Mouse (Mus musculus): ENCODE measurements around the gene Dpf2. TPM values are rescaled to one million over a fixed set of nuclear protein-coding genes. Genes with fewer than 3 reads are reported as not detected.

The Dpf2 gene
- polyA plus RNA-seq, 1 experiment = 71.5 TPM

- no peak for TF ChIP-seq POLR2A (IDR thresholded peaks at IDR 0.05; ENCODE audit: low read depth, low read length)
- no peak for TF ChIP-seq CTCF (conservative IDR thresholded peaks at IDR 0.05; ENCODE audit: insufficient read depth, insufficient read length, low read depth, low read length)
- H3K27ac ChIP-seq (ENCODE audit: insufficient read depth, low read depth, low read length) = no peak overlapping the region
- no peaks in the 10 kb centered on the region for H3K27me3 ChIP-seq (replicated peaks; ENCODE audit: control insufficient read depth, insufficient read depth, low read length)
- no peaks in the 10 kb centered on the region for H3K36me3 ChIP-seq (ENCODE audit: control insufficient read depth, insufficient read depth, low read length)
- no peak overlapping the region for H3K4me3 ChIP-seq (ENCODE audit: insufficient read depth, low read depth, low read length)
- WGBS = 70% methylated on average over 21 of the region's 21 CpGs
- peak; percentile 36 for DNase-seq
- peaks cover 22% of the 10 kb centered on the region for H3K4me1 ChIP-seq (ENCODE audit: control insufficient read depth, insufficient read depth, low read length)
Observed at GRCm38 (mm10) chr19:5937095-5937835, 24.5 kb upstream of the Dpf2 start.

- DNase-seq = peak; percentile 55
- Histone ChIP-seq H3K27ac (ENCODE audit: insufficient read depth, low read depth, low read length) (peak overlapping the region; percentile 33; the same call in 1 of the 2 replicates), H3K36me3 (ENCODE audit: control insufficient read depth, insufficient read depth, low read length) (no peaks in the 10 kb centered on the region), H3K4me1 (ENCODE audit: control insufficient read depth, insufficient read depth, low read length) (peaks cover 21% of the 10 kb centered on the region), H3K4me3 (ENCODE audit: insufficient read depth, low read depth, low read length) (no peak overlapping the region), H3K27me3 (replicated peaks; ENCODE audit: control insufficient read depth, insufficient read depth, low read length) (no peaks in the 10 kb centered on the region)
- no peak for TF ChIP-seq CTCF (conservative IDR thresholded peaks at IDR 0.05; ENCODE audit: insufficient read depth, insufficient read length, low read depth, low read length)
- TF ChIP-seq POLR2A (IDR thresholded peaks at IDR 0.05; ENCODE audit: low read depth, low read length) = no peak
- WGBS = 36% methylated on average over 5 of the region's 5 CpGs
Observed at GRCm38 (mm10) chr19:5935691-5936090, 22.9 kb upstream of the Dpf2 start.

- Histone ChIP-seq H3K27ac (ENCODE audit: insufficient read depth, low read depth, low read length) (peak overlapping the region; percentile 33; the same call in 1 of the 2 replicates), H3K27me3 (replicated peaks; ENCODE audit: control insufficient read depth, insufficient read depth, low read length) (no peaks in the 10 kb centered on the region), H3K4me1 (ENCODE audit: control insufficient read depth, insufficient read depth, low read length) (peaks cover 23% of the 10 kb centered on the region), H3K4me3 (ENCODE audit: insufficient read depth, low read depth, low read length) (no peak overlapping the region), H3K36me3 (ENCODE audit: control insufficient read depth, insufficient read depth, low read length) (no peaks in the 10 kb centered on the region)
- TF ChIP-seq CTCF (conservative IDR thresholded peaks at IDR 0.05; ENCODE audit: insufficient read depth, insufficient read length, low read depth, low read length) (no peak), POLR2A (IDR thresholded peaks at IDR 0.05; ENCODE audit: low read depth, low read length) (no peak)
- WGBS = 20% methylated on average over 3 of the region's 3 CpGs
- peak; percentile 54 for DNase-seq
Observed at GRCm38 (mm10) chr19:5935266-5935665, 22.5 kb upstream of the Dpf2 start.

- DNase-seq = peak; percentile 92
- TF ChIP-seq POLR2A (IDR thresholded peaks at IDR 0.05; ENCODE audit: low read depth, low read length) = no peak
- no peak for TF ChIP-seq CTCF (conservative IDR thresholded peaks at IDR 0.05; ENCODE audit: insufficient read depth, insufficient read length, low read depth, low read length)
- Histone ChIP-seq H3K4me1 (ENCODE audit: control insufficient read depth, insufficient read depth, low read length) (peaks cover 26% of the 10 kb centered on the region), H3K36me3 (ENCODE audit: control insufficient read depth, insufficient read depth, low read length) (no peaks in the 10 kb centered on the region), H3K4me3 (ENCODE audit: insufficient read depth, low read depth, low read length) (no peak overlapping the region), H3K27ac (ENCODE audit: insufficient read depth, low read depth, low read length) (peak overlapping the region; percentile 85), H3K27me3 (replicated peaks; ENCODE audit: control insufficient read depth, insufficient read depth, low read length) (no peaks in the 10 kb centered on the region)
- WGBS = 17% methylated on average over 14 of the region's 14 CpGs
Observed at GRCm38 (mm10) chr19:5929634-5930596, 17.1 kb upstream of the Dpf2 start.

GRCm38 (mm10) chr19:5928546-5928945, 15.7 kb upstream of the Dpf2 start:
- peak overlapping the region; percentile 8; the same call in 1 of the 2 replicates for H3K27ac ChIP-seq (ENCODE audit: insufficient read depth, low read depth, low read length)
- peaks cover 25% of the 10 kb centered on the region for H3K4me1 ChIP-seq (ENCODE audit: control insufficient read depth, insufficient read depth, low read length)
- WGBS = 37% methylated on average over 3 of the region's 3 CpGs
- TF ChIP-seq CTCF (conservative IDR thresholded peaks at IDR 0.05; ENCODE audit: insufficient read depth, insufficient read length, low read depth, low read length) = no peak
- TF ChIP-seq POLR2A (IDR thresholded peaks at IDR 0.05; ENCODE audit: low read depth, low read length) = no peak
- no peak for DNase-seq
- H3K4me3 ChIP-seq (ENCODE audit: insufficient read depth, low read depth, low read length) = no peak overlapping the region
- H3K27me3 ChIP-seq (replicated peaks; ENCODE audit: control insufficient read depth, insufficient read depth, low read length) = no peaks in the 10 kb centered on the region
- no peaks in the 10 kb centered on the region for H3K36me3 ChIP-seq (ENCODE audit: control insufficient read depth, insufficient read depth, low read length)

- H3K4me1 ChIP-seq (ENCODE audit: control insufficient read depth, insufficient read depth, low read length) = peaks cover 25% of the 10 kb centered on the region
- no peak for DNase-seq
- H3K36me3 ChIP-seq (ENCODE audit: control insufficient read depth, insufficient read depth, low read length) = no peaks in the 10 kb centered on the region
- no peak overlapping the region for H3K4me3 ChIP-seq (ENCODE audit: insufficient read depth, low read depth, low read length)
- H3K27ac ChIP-seq (ENCODE audit: insufficient read depth, low read depth, low read length) = no peak overlapping the region
- TF ChIP-seq CTCF (conservative IDR thresholded peaks at IDR 0.05; ENCODE audit: insufficient read depth, insufficient read length, low read depth, low read length) = no peak
- no peak for TF ChIP-seq POLR2A (IDR thresholded peaks at IDR 0.05; ENCODE audit: low read depth, low read length)
- 54% methylated on average over 6 of the region's 6 CpGs for WGBS
- no peaks in the 10 kb centered on the region for H3K27me3 ChIP-seq (replicated peaks; ENCODE audit: control insufficient read depth, insufficient read depth, low read length)
Observed at GRCm38 (mm10) chr19:5928104-5928503, 15.3 kb upstream of the Dpf2 start.

- no peaks in the 10 kb centered on the region for H3K36me3 ChIP-seq (ENCODE audit: control insufficient read depth, insufficient read depth, low read length)
- no peak overlapping the region for H3K27ac ChIP-seq (ENCODE audit: insufficient read depth, low read depth, low read length)
- TF ChIP-seq CTCF (conservative IDR thresholded peaks at IDR 0.05; ENCODE audit: insufficient read depth, insufficient read length, low read depth, low read length) (no peak), POLR2A (IDR thresholded peaks at IDR 0.05; ENCODE audit: low read depth, low read length) (no peak)
- peaks cover 25% of the 10 kb centered on the region for H3K4me1 ChIP-seq (ENCODE audit: control insufficient read depth, insufficient read depth, low read length)
- no peak for DNase-seq
- H3K27me3 ChIP-seq (replicated peaks; ENCODE audit: control insufficient read depth, insufficient read depth, low read length) = no peaks in the 10 kb centered on the region
- WGBS = 72% methylated on average over 8 of the region's 8 CpGs
- no peak overlapping the region for H3K4me3 ChIP-seq (ENCODE audit: insufficient read depth, low read depth, low read length)
Observed at GRCm38 (mm10) chr19:5927532-5927931, 14.7 kb upstream of the Dpf2 start.
